Mouse (Mus musculus): ENCODE measurements at regions not wholly inside any gene's neighbourhood (a gene's known extent, or its start where the extent isn't known, plus 50 kb on each side); places are given as distances from the start of the nearest gene placed in this dataset.

DNA sequence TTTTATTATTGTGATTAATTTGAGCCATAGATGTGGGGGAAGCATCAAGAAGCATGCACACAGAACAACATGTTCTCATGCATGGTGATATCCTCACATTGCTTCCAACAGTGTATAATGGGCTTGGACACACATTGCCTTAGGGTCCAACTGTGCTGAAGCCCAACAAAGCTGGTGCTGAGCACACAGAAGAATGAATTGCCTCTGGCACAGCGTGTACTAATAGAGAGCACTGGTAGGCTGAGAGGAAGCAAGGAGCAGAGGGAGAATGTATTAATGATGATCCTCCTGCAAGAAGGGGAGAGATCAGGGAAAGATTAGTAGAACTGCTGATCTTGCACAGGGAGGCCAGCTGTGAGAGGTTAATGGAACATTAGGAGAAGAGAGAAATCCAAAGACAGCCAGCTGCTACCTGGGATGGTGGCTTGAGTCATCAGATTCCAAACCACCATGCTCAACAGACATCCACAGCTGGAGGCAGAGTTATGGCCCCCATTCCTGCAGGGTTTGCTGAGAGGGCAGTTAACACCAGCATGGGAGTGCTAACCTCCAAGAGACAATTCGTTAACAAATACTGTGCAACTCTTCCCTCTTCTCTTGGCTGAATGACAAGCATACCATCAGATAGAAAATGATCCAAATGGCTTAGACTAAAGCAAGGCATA is 311.6 kb upstream of the Lrrc4c start:
- ATAC-seq (ENCODE audit: low FRiP score) (peak; percentile 43; the same call in 1 of the 2 replicates), DNase-seq (ENCODE audit: low spot score) (no peak)
- 76% methylated on average over 2 of the region's 2 CpGs for WGBS
- no peak overlapping the region for H3K4me2 ChIP-seq (replicated peaks; ENCODE audit: low read depth, low read length)
- no peak overlapping the region for H3K9ac ChIP-seq (ENCODE audit: low read depth, low read length)
- no peak overlapping the region for H3K27ac ChIP-seq (ENCODE audit: low read depth, low read length)
- no peaks in the 10 kb centered on the region for H3K4me1 ChIP-seq (replicated peaks; ENCODE audit: control insufficient read depth, insufficient read depth, low read length)
- H3K36me3 ChIP-seq (ENCODE audit: control insufficient read depth, insufficient read depth, low read length) = no peaks in the 10 kb centered on the region
- H3K4me3 ChIP-seq (ENCODE audit: low read depth, low read length) = no peak overlapping the region
- H3K9me3 ChIP-seq (ENCODE audit: control insufficient read depth, low read length) = no peaks in the 10 kb centered on the region
- H3K27me3 ChIP-seq (ENCODE audit: control insufficient read depth, insufficient read depth, low read length) = no peaks in the 10 kb centered on the region

Measured in hindbrain, embryonic 11.5 days (tissue).